Mouse (Mus musculus): ENCODE data around the gene Srgap1. TPM values are rescaled to one million over a fixed set of nuclear protein-coding genes. Genes with fewer than 3 reads are reported as not detected.

Srgap1 gene
- polyA plus RNA-seq, 1 experiment from 2014 or later = 2.3 TPM

DNA sequence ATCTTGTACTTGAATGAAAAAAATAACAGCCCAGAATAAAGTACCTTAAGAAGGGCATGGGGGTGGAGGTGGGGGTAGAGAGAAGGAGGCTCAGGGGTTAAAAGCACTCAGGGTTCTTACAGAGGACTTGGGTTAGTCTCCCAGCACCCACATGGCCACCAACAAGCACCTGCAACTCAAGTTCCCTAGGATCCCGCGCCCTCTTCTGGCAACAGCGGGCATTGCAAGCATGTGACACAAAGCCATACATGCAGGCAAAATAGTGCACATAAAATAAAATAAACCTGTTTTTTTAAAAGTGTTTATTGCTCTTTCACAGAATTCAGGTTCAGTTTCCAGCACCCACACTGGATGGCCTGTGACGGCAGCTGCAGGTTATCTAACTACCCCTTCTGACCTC is 6.7 kb downstream of the Srgap1 start:
- H3K9me3 ChIP-seq (replicated peaks) = 0 out of 2 replicates have a peak, but pooled peaks cover 6% of the 10 kb centered on the region
- no peak overlapping the region for H3K4me2 ChIP-seq
- WGBS (ENCODE audit: insufficient replicate concordance) = 34% methylated on average over 4 of the region's 4 CpGs
- peaks cover 10% of the 10 kb centered on the region; the same call in 1 of the 2 replicates for H3K27me3 ChIP-seq (replicated peaks)
- H3K27ac ChIP-seq = no peak overlapping the region
- no peak overlapping the region for H3K9ac ChIP-seq
- ATAC-seq = no peak
- no peak overlapping the region for H3K4me3 ChIP-seq
- H3K4me1 ChIP-seq = no peaks in the 10 kb centered on the region
- no peaks in the 10 kb centered on the region; the same call in 1 of the 2 replicates for H3K36me3 ChIP-seq

DNA sequence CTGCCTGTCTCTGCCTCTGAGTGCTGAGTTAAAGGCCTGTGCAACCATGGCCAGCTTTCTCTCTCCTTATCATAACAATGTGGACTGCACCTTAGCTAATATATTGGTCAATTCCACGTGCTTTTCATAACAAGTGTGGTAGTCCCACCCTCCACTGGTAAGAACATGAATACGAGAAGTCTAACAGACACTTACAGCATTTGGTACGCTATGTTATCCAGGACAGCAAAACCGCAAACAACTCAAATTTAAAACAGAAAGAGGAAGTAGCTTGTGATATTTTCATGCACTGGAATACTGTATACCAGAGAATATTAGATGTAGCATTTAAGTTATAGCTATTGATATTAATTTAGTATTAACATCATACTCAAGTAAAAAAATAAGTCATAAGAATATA is 7.5 kb downstream of the Srgap1 start:
- Histone ChIP-seq H3K9me3 (replicated peaks) (0 out of 2 replicates have a peak, but pooled peaks cover 6% of the 10 kb centered on the region), H3K9ac (no peak overlapping the region), H3K36me3 (no peaks in the 10 kb centered on the region; the same call in 1 of the 2 replicates), H3K27me3 (replicated peaks) (peaks cover 3% of the 10 kb centered on the region; the same call in 1 of the 2 replicates), H3K4me2 (no peak overlapping the region), H3K4me1 (no peaks in the 10 kb centered on the region), H3K4me3 (no peak overlapping the region), H3K27ac (no peak overlapping the region)
- ATAC-seq = no peak
- WGBS (ENCODE audit: insufficient replicate concordance) = 69% methylated on average over 4 of the region's 4 CpGs

DNA sequence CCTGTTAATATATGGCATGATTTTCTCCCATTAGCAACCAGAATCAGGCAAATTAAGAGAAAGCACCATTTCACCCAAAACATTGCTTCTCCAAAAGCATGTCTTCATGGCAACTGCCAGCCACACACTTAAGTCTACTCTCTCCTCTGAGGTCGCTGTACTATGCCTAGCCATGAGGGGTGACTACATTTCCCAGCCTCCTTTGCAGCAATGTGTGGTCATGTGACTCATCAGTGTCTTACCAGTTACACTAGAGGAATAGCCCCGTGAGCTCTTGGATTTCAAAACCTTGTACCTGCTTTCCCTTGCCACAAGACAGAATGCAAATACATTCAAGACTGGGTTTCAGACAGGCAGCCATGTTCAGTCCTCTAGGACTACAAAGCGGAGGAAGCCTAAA is 8.6 kb downstream of the Srgap1 start:
- WGBS (ENCODE audit: insufficient replicate concordance) = 48% methylated on average over 3 of the region's 3 CpGs

DNA sequence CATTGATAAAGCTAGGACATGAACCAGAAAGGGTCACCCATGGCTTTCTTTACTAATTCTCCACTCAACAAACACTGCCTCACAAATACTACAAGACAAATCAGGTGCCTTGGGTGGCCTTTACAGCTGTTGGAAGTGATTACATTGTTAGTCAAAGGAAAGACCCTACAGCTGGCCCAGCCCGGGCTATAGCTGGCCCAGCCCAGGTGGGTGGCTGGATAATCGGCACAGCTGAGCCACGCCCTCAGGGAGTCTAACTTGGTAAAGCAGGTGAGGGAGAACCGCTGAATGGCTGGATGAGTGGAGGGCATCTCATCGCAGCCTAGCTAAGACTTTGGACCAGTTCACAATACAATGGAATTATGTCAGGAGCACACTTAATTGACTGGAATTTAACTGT is 13.8 kb downstream of the Srgap1 start:
- Histone ChIP-seq H3K4me3 (no peak overlapping the region), H3K36me3 (no peaks in the 10 kb centered on the region; the same call in 1 of the 2 replicates), H3K9me3 (replicated peaks) (no peaks in the 10 kb centered on the region), H3K4me2 (no peak overlapping the region), H3K27ac (no peak overlapping the region), H3K9ac (no peak overlapping the region), H3K27me3 (replicated peaks) (no peaks in the 10 kb centered on the region), H3K4me1 (0 out of 2 replicates have a peak, but pooled peaks cover 5% of the 10 kb centered on the region)
- 60% methylated on average over 5 of the region's 5 CpGs for WGBS (ENCODE audit: insufficient replicate concordance)
- ATAC-seq = no peak

More for the DNA sequence above, 8.6 kb downstream of the Srgap1 start:
- Histone ChIP-seq H3K9me3 (replicated peaks) (0 out of 2 replicates have a peak, but pooled peaks cover 6% of the 10 kb centered on the region), H3K27ac (no peak overlapping the region), H3K4me2 (peak overlapping the region; percentile 24; the same call in 1 of the 2 replicates), H3K4me1 (no peaks in the 10 kb centered on the region), H3K36me3 (no peaks in the 10 kb centered on the region; the same call in 1 of the 2 replicates), H3K4me3 (no peak overlapping the region), H3K9ac (no peak overlapping the region), H3K27me3 (replicated peaks) (no peaks in the 10 kb centered on the region)
- peak; percentile 66 for ATAC-seq

DNA sequence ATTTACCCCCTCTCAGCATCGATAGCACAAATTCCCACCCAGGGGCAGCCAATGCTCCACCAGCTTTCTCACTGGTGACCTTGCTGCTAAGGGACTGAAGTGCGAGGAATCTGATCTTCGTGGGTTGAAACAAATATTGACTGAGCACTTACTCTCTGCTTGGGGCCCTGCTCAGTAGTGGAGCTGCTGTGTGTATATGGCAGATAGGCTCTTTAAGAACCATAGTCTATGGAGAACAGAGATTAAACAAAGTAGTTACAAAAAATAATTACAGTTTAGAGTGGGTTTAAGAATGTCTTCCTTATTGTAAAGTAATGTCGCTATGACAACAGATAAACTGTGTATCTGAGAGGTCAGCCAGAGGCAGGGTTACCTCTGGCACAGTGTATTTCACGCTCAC is 16.7 kb downstream of the Srgap1 start:
- Histone ChIP-seq H3K27me3 (replicated peaks) (no peaks in the 10 kb centered on the region), H3K4me2 (no peak overlapping the region), H3K4me1 (0 out of 2 replicates have a peak, but pooled peaks cover 5% of the 10 kb centered on the region), H3K9ac (no peak overlapping the region), H3K27ac (no peak overlapping the region), H3K36me3 (no peaks in the 10 kb centered on the region), H3K9me3 (replicated peaks) (no peaks in the 10 kb centered on the region), H3K4me3 (no peak overlapping the region)
- 66% methylated on average over 5 of the region's 5 CpGs for WGBS (ENCODE audit: insufficient replicate concordance)
- ATAC-seq = no peak

DNA sequence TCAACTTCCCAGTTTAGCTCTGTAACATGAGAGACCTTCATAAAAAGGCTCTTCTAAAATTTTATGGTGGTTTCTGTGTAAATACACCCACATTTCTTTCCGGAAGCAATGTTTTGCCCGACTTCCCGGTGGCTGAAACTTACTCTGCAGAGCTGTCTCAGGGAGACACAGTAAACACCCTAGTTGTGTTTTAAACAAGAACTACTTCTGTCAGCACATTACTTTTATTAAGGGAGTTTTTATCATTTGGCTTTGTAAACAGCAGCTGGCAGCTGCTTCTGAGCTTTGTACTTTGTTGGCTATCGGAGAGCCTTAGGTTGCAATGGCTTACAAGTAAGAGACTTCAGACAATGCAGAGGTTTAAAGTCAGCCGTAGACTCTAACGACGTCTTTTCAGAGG is 17.4 kb downstream of the Srgap1 start:
- Histone ChIP-seq H3K4me1 (0 out of 2 replicates have a peak, but pooled peaks cover 5% of the 10 kb centered on the region), H3K4me3 (no peak overlapping the region), H3K36me3 (no peaks in the 10 kb centered on the region), H3K9me3 (replicated peaks) (no peaks in the 10 kb centered on the region), H3K27ac (no peak overlapping the region), H3K4me2 (no peak overlapping the region), H3K27me3 (replicated peaks) (no peaks in the 10 kb centered on the region), H3K9ac (no peak overlapping the region)
- ATAC-seq = no peak
- 70% methylated on average over 7 of the region's 7 CpGs for WGBS (ENCODE audit: insufficient replicate concordance)

DNA sequence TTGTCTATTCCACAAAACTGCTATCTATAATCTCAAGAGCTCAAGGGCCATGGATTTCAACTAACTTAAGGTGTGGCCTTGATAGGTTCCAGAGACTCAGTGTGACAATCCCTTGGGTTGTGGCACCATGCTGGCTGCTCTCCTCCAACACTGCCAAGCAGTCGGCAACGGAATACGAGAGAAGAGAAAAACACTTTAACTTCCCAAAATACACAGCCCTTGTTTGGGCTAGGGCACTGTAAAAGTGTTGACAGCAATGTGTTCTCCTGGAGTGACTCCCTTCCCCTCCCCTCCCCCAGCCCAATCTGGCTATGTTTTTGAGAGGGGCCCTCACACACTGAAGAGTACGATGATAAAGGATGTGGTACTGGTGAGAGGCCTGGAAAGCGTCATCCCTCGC is 21.9 kb downstream of the Srgap1 start:
- Histone ChIP-seq H3K4me1 (0 out of 2 replicates have a peak, but pooled peaks cover under 1% of the 10 kb centered on the region), H3K36me3 (no peaks in the 10 kb centered on the region), H3K27ac (no peak overlapping the region), H3K9me3 (replicated peaks) (no peaks in the 10 kb centered on the region), H3K27me3 (replicated peaks) (no peaks in the 10 kb centered on the region), H3K4me2 (no peak overlapping the region), H3K9ac (no peak overlapping the region), H3K4me3 (no peak overlapping the region)
- WGBS (ENCODE audit: insufficient replicate concordance) = 67% methylated on average over 6 of the region's 6 CpGs
- no peak for ATAC-seq

DNA sequence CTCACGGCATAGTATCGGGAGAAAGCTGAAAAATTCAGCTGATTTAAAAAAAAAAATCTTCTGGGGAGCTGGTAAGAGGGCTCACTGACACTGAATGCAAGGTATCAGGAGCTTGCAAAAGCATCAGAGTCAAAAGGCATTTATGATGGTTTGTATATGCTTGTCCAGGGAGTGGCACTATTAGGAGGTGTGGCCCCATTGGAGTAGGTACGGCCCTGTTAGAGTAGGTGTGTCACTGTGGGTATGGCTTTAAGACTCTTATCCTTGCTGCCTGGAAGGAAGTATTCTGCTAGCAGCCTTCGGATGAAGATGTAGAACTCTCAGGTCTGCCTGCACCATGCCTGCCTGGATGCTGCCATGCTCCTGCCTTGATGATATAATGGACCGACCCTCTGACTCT is 26.2 kb downstream of the Srgap1 start:
- Histone ChIP-seq H3K4me2 (no peak overlapping the region), H3K27me3 (replicated peaks) (no peaks in the 10 kb centered on the region), H3K4me3 (no peak overlapping the region), H3K27ac (no peak overlapping the region), H3K36me3 (no peaks in the 10 kb centered on the region), H3K9me3 (replicated peaks) (no peaks in the 10 kb centered on the region), H3K4me1 (peaks cover 22% of the 10 kb centered on the region), H3K9ac (no peak overlapping the region)
- WGBS (ENCODE audit: insufficient replicate concordance) = 80% methylated on average over 5 of the region's 5 CpGs
- no peak for ATAC-seq

DNA sequence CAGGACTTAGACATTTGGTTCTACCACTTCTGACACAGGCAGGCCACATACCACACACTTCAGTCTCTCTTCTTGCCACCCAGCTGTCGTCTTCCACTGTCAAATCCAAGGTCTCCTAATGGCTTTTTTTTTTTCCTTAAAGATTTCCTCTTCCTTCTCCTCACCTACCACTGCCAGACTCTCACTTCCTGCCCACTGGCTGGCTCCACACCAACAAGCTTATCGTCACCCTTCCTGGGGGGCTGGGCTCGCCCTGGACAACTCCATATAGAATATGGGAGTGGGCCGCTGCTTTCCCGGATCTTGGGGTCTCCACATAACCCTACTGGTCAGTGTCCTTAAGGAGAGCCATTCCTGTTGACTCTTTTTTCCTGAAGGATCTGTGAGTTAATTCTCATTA is 26.9 kb downstream of the Srgap1 start:
- ATAC-seq = no peak
- Histone ChIP-seq H3K9ac (no peak overlapping the region), H3K36me3 (no peaks in the 10 kb centered on the region), H3K27ac (no peak overlapping the region), H3K4me3 (no peak overlapping the region), H3K4me2 (no peak overlapping the region), H3K4me1 (peaks cover 22% of the 10 kb centered on the region), H3K27me3 (replicated peaks) (no peaks in the 10 kb centered on the region), H3K9me3 (replicated peaks) (no peaks in the 10 kb centered on the region)
- WGBS (ENCODE audit: insufficient replicate concordance) = 31% methylated on average over 5 of the region's 5 CpGs

DNA sequence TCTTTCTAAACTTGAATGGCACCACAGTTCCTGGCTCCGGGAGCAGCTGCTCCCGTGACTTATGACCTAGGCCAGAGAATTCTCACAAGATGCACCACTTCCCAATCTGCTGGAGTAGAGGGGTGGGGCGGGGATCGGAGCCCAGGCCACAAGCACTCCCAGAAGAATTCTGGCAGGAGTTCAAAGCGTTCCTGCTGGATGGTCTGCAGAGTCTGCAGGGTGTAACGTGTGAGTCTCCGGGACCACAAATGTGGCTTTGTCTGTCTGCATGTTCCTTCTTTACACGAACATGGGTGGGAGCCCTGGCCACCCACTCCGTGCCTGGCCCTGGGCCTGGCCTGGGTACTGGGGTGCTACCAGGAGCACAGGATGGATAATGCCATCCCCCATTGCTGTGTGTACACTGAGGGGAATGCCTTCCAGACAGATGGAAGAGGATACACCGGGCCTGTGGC is 28.5 kb downstream of the Srgap1 start:
- Histone ChIP-seq H3K9me3 (replicated peaks) (no peaks in the 10 kb centered on the region), H3K36me3 (no peaks in the 10 kb centered on the region), H3K4me3 (no peak overlapping the region), H3K9ac (no peak overlapping the region), H3K4me2 (no peak overlapping the region), H3K4me1 (peaks cover 22% of the 10 kb centered on the region), H3K27ac (0 out of 2 replicates have a peak overlapping the region, but pooled peaks have one; percentile 17), H3K27me3 (replicated peaks) (no peaks in the 10 kb centered on the region)
- WGBS (ENCODE audit: insufficient replicate concordance) = 65% methylated on average over 10 of the region's 10 CpGs
- ATAC-seq = no peak; the same call in 1 of the 2 replicates

DNA sequence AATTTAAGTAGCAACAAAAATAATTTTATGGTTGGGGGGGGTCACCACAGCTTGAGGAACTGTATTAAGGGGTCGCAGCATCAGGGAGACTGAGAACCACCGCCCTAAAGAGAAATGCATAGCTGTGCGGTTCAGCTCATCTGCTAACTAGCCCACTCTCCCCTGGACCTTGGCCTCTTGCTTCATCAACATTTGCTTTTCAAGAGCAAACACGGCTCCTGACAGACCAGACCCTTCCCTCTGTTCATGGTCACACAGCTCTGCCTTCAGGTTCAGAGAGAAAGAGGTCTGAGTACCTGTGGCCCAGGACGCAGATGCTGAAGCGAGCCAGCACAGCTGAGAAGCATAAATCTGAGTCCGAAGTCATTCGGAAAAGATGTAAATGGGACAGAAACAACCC is 29.4 kb downstream of the Srgap1 start:
- no peaks in the 10 kb centered on the region for H3K9me3 ChIP-seq (replicated peaks)
- peak; percentile 60 for ATAC-seq

DNA sequence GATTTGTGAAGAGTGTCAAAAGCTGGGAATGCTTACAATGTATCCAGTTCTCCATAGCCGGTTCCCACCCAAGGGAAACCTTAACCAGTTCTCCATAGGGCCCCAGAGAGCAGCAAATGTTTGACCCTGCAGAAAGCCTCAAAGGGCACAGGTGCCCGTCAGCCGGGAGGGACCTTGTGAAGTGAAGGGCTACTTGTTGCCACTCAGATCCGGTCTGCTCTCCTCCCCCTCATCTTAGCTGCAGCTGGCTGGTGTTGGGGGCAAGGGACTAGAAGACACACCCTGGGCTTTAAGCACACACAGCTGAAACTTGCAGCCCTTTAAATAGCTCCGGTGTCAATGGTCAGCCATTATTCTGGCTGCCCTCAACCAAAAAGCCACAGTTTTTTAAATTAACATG is 30.1 kb downstream of the Srgap1 start:
- no peak for ATAC-seq
- 57% methylated on average over 5 of the region's 5 CpGs for WGBS (ENCODE audit: insufficient replicate concordance)
- Histone ChIP-seq H3K4me3 (no peak overlapping the region), H3K36me3 (no peaks in the 10 kb centered on the region), H3K4me1 (peaks cover 22% of the 10 kb centered on the region), H3K9ac (no peak overlapping the region), H3K9me3 (replicated peaks) (no peaks in the 10 kb centered on the region), H3K27ac (peak overlapping the region; percentile 48; the same call in 1 of the 2 replicates), H3K27me3 (replicated peaks) (no peaks in the 10 kb centered on the region), H3K4me2 (no peak overlapping the region)

More for the DNA sequence above, 29.4 kb downstream of the Srgap1 start:
- Histone ChIP-seq H3K27ac (no peak overlapping the region), H3K4me3 (no peak overlapping the region), H3K36me3 (no peaks in the 10 kb centered on the region), H3K4me1 (peaks cover 22% of the 10 kb centered on the region), H3K4me2 (peak overlapping the region; percentile 28; the same call in 1 of the 2 replicates), H3K9ac (no peak overlapping the region), H3K27me3 (replicated peaks) (no peaks in the 10 kb centered on the region)
- 77% methylated on average over 8 of the region's 8 CpGs for WGBS (ENCODE audit: insufficient replicate concordance)

DNA sequence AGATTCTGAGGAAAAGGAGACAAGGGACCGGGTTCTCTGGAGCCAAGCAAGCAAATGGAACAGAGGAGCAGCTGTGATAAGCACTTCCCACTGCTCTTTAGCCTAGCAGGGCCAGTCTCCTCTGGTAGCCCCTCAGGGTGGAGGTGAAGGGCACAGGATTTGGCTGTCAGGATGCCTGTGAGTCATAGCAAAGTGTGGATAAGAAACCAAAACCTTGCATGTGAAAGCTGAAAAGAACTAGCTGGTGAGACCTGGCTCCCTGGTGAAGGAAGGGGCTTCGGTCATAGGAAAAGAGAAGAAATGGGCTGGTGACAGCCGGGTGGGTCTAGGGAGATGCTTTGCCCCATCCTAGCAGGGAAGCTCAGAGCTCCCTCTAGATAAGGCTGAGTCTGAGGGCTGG is 30.5 kb downstream of the Srgap1 start:
- Histone ChIP-seq H3K9ac (no peak overlapping the region), H3K36me3 (no peaks in the 10 kb centered on the region), H3K27me3 (replicated peaks) (no peaks in the 10 kb centered on the region), H3K4me2 (no peak overlapping the region), H3K27ac (no peak overlapping the region; the same call in 1 of the 2 replicates), H3K4me1 (peaks cover 22% of the 10 kb centered on the region), H3K4me3 (no peak overlapping the region), H3K9me3 (replicated peaks) (no peaks in the 10 kb centered on the region)
- WGBS (ENCODE audit: insufficient replicate concordance) = 57% methylated on average over 3 of the region's 3 CpGs
- ATAC-seq = no peak
